Mouse (Mus musculus): ENCODE data around the gene Gdf7. TPM values are rescaled to one million over a fixed set of nuclear protein-coding genes. Genes with fewer than 3 reads are reported as not detected.

Gene Gdf7
- polyA plus RNA-seq (2014; fragmentation: Nextera tagmentation; extraction: Ambion mirVana), result 0.59 and 1.4 TPM in 2 replicates

DNA sequence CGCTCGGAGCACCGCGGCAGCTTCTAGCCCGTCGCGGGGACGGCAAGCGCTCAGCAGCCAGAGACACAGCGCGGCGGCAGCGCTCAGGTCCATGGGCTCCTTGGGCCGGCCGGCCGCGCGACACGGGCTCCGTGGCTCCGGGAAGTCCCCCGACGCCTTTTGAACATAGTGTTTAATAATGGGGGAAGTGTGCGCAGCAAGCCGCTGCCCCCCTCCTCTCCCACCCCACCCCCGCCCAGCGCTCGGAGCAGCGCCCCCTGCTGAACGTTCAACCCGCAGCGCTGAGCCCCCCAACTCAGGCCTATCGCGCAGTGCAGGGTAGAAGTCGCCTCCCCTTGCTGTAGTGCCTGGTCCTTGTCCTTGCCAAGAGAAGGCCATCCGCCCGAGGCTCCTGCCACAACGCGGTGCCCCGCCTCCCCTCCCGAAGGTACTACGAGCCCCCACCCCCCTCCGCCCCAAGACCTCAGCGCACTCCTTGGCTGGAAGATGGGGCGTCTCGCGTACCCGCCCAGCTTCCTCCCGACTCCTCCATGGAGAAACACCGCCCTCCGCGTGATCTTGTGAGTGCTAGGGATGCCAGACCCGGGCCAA lies at the start of gene Gdf7:
Gdf7 (minus strand) TSS at position 114 of the 591 bp plus-strand sequence.
- Histone ChIP-seq H3K27ac (ENCODE audit: low read depth, low read length) (no peak within 1 kb of the TSS), H3K4me1 (replicated peaks; ENCODE audit: control insufficient read depth, insufficient read depth, low read length) (peaks cover 15% of the 10 kb centered on the region), H3K4me3 (ENCODE audit: low read depth, low read length) (peak within 1 kb of the TSS; percentile 44), H3K4me2 (replicated peaks; ENCODE audit: low read depth, low read length) (peak within 1 kb of the TSS; percentile 71), H3K9me3 (ENCODE audit: control insufficient read depth, low read length) (no peaks in the 10 kb centered on the region), H3K9ac (ENCODE audit: low read depth, low read length) (peak within 1 kb of the TSS; percentile 32; the same call in 1 of the 2 replicates), H3K36me3 (ENCODE audit: control insufficient read depth, insufficient read depth, low read length) (no peaks in the 10 kb centered on the region), H3K27me3 (ENCODE audit: control insufficient read depth, insufficient read depth, low read length) (peaks cover 76% of the 10 kb centered on the region)
- DNase-seq (ENCODE audit: low spot score), result no peak
- peak; percentile 47 for ATAC-seq (ENCODE audit: low FRiP score)
- 3% methylated on average over 44 of the region's 53 CpGs for WGBS

DNA sequence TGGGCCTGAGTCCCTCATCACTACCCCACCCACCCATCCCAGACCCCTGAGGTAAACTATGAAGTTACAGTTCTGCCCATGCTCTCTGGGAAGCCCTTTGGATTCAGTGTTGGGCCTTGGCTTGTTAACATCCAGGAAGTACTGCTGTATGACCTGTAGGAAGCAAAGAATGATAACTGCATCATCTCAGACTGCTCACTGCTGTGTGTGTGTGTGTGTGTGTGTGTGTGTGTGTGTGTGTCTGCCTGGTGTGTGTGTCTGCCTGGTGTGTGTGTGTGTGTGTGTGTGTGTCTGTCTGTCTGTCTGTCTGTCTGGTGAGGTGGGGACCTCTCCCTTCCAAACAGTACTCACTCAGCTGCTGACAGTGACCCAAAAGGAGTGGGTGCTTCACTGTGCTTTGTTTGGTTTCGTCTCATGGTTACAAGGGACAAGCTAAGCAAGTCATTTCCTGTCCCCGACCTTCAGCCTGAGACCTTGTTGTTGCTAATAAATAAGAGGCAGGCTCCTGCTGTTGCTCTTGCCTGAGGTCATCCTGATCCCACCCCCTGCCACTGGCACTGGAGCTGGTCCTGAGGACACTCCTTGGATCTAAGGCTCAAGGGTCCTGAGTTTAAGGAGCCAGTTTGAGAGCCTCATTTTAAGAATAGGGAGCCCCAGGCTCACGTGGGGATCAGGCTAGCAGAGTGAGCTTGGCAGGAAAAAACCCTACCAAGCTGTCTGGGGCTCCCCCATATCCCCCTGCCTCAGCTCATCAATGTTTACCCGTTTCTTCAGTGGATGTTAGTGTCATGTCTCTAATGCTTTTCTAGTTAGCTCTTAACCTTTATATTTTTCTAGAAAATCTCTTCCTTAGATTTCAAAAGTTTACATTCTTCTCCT lies 49.5 kb upstream of the Gdf7 start:
- Histone ChIP-seq H3K27ac (ENCODE audit: low read depth, low read length) (no peak overlapping the region), H3K36me3 (ENCODE audit: control insufficient read depth, insufficient read depth, low read length) (no peaks in the 10 kb centered on the region), H3K27me3 (ENCODE audit: control insufficient read depth, insufficient read depth, low read length) (no peaks in the 10 kb centered on the region), H3K4me3 (ENCODE audit: low read depth, low read length) (no peak overlapping the region), H3K4me1 (replicated peaks; ENCODE audit: control insufficient read depth, insufficient read depth, low read length) (0 out of 2 replicates have a peak, but pooled peaks cover 4% of the 10 kb centered on the region), H3K4me2 (replicated peaks; ENCODE audit: low read depth, low read length) (no peak overlapping the region), H3K9me3 (ENCODE audit: control insufficient read depth, low read length) (no peaks in the 10 kb centered on the region), H3K9ac (ENCODE audit: low read depth, low read length) (no peak overlapping the region)
- no peak for DNase-seq (ENCODE audit: low spot score)
- ATAC-seq (ENCODE audit: low FRiP score), result no peak
- WGBS, result 46% methylated on average over 4 of the region's 4 CpGs

DNA sequence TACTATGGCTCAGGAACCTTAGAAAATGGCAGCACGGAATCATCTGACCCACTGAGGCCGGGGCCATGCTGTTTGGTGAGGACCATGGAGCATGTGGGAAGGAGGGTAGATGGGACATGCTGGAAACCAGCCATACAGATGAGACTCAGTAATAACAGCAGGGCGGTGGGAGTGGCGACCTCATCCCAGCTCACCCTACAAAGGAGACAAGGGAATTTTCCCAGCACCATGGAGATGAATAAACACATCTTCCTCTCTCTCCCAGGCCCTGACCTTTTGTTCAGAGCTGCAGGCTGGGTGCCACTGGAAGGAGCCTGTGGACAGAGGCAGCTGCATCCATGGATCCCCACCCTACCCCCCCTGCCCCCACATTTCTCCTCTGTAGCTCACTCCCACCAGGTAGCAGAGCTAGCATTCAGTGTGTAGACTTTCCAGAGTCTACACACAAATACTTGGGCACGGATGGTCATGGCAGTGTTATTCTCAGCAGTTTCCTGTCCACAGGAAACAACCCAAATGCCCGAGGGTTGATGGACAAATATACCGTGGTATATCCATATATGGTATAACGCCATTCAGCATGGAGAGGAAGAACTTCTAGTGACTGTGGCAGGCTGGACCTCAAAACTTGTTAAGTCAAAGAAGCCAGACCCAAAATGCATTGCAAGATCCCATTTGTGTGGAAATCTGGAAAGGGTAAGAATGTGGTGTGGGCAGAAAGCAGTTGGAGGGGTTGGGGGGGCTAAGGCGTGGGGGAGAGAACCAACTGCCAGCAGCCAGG lies 47.2 kb upstream of the Gdf7 start:
- H3K9ac ChIP-seq (ENCODE audit: low read depth, low read length), result no peak overlapping the region
- H3K27me3 ChIP-seq (ENCODE audit: control insufficient read depth, insufficient read depth, low read length), result no peaks in the 10 kb centered on the region
- 61% methylated on average over 9 of the region's 9 CpGs for WGBS
- no peaks in the 10 kb centered on the region for H3K9me3 ChIP-seq (ENCODE audit: control insufficient read depth, low read length)
- H3K36me3 ChIP-seq (ENCODE audit: control insufficient read depth, insufficient read depth, low read length), result no peaks in the 10 kb centered on the region
- 0 out of 2 replicates have a peak overlapping the region, but pooled peaks have one; percentile 8 for H3K27ac ChIP-seq (ENCODE audit: low read depth, low read length)
- ATAC-seq (ENCODE audit: low FRiP score) (no peak), DNase-seq (ENCODE audit: low spot score) (no peak)
- H3K4me3 ChIP-seq (ENCODE audit: low read depth, low read length), result no peak overlapping the region
- H3K4me2 ChIP-seq (replicated peaks; ENCODE audit: low read depth, low read length), result no peak overlapping the region
- H3K4me1 ChIP-seq (replicated peaks; ENCODE audit: control insufficient read depth, insufficient read depth, low read length), result 0 out of 2 replicates have a peak, but pooled peaks cover 4% of the 10 kb centered on the region

DNA sequence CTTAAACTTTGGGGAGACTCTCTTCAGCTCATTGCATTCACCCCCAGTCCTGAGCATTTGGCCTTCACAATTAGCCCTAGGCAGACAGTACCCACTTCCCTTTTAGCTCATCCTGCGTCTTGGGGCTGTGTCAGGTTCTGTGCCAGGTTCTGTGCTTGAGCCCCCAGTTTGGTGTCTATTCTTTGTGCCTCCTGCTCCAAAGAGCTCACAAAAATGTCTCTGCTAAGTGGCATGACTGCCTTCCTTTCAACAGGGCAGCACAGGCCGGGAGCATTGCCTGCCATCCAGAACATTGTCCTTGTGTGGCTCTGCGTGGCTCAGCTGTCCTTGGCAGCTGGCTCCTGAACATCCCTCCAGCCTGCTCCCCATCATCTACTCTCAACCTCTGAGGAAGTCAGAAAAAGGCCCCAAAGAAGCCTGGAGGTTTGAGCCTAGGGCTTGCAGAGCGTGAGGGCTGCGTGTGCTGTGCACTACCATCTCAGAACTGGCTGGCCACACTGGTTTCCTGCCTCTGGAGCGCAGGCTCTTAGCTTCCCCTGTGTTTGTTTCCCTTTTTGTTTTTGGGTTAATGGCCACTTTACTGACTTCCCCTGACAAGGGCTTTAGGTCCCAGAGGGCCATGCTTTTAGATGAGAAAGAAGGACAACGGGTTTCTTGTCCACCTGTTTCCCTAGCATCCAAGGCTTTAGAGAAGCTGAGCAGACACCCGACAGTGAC lies 46.1 kb upstream of the Gdf7 start:
- H3K4me1 ChIP-seq (replicated peaks; ENCODE audit: control insufficient read depth, insufficient read depth, low read length), result 0 out of 2 replicates have a peak, but pooled peaks cover 4% of the 10 kb centered on the region
- ATAC-seq (ENCODE audit: low FRiP score), result no peak
- H3K4me3 ChIP-seq (ENCODE audit: low read depth, low read length), result no peak overlapping the region
- no peaks in the 10 kb centered on the region for H3K27me3 ChIP-seq (ENCODE audit: control insufficient read depth, insufficient read depth, low read length)
- no peak for DNase-seq (ENCODE audit: low spot score)
- no peaks in the 10 kb centered on the region for H3K36me3 ChIP-seq (ENCODE audit: control insufficient read depth, insufficient read depth, low read length)
- H3K9me3 ChIP-seq (ENCODE audit: control insufficient read depth, low read length), result no peaks in the 10 kb centered on the region
- WGBS, result 84% methylated on average over 8 of the region's 8 CpGs
- H3K27ac ChIP-seq (ENCODE audit: low read depth, low read length), result no peak overlapping the region
- H3K4me2 ChIP-seq (replicated peaks; ENCODE audit: low read depth, low read length), result no peak overlapping the region
- H3K9ac ChIP-seq (ENCODE audit: low read depth, low read length), result no peak overlapping the region

DNA sequence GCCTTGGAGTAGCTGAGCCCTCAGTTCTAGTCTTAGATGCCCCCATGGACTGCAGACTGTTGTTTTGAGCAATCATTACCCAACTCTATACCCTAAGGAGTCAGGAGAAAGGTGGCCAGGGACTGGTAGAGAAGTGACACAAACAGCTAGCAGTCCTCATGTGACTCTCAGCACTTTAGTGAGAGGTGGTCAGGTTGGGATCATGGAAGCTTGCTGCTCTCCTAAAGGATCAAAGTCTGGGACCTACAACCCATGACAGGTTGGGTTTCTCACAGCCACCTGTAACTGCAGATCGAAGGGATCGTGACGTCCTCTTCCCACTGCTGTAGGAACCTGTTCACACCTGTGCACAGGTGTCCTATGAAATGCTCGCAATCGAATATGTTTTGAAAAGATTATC lies 43.8 kb upstream of the Gdf7 start:
- WGBS, result 88% methylated on average over 5 of the region's 5 CpGs
- H3K9me3 ChIP-seq (ENCODE audit: control insufficient read depth, low read length), result no peaks in the 10 kb centered on the region
- 0 out of 2 replicates have a peak, but pooled peaks cover 4% of the 10 kb centered on the region for H3K4me1 ChIP-seq (replicated peaks; ENCODE audit: control insufficient read depth, insufficient read depth, low read length)
- H3K4me2 ChIP-seq (replicated peaks; ENCODE audit: low read depth, low read length), result no peak overlapping the region
- no peak for ATAC-seq (ENCODE audit: low FRiP score)
- no peak overlapping the region for H3K4me3 ChIP-seq (ENCODE audit: low read depth, low read length)
- no peaks in the 10 kb centered on the region for H3K27me3 ChIP-seq (ENCODE audit: control insufficient read depth, insufficient read depth, low read length)
- DNase-seq (ENCODE audit: low spot score), result no peak
- no peak overlapping the region for H3K27ac ChIP-seq (ENCODE audit: low read depth, low read length)
- H3K36me3 ChIP-seq (ENCODE audit: control insufficient read depth, insufficient read depth, low read length), result no peaks in the 10 kb centered on the region
- H3K9ac ChIP-seq (ENCODE audit: low read depth, low read length), result no peak overlapping the region

DNA sequence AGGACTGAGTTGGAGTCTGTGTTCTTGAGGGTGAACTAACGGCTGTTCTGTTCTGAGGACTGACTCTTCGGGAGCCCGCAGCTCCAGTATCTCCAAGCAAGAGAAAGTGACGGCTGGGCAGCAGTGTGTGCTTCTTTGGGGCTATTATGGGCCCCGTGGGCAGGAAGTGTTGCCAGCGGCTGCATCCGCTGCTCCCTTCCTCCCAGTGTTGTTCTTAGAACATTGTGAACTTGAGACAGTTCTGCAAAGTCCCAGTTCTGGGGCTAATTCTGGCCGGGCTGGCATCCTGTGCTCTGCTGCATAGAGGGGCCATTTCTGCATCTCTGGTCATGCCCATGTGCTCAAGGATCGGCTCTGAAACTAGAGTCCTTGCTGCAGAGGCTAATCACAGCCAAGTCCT lies 43.1 kb upstream of the Gdf7 start:
- 72% methylated on average over 9 of the region's 9 CpGs for WGBS
- Histone ChIP-seq H3K9me3 (ENCODE audit: control insufficient read depth, low read length) (no peaks in the 10 kb centered on the region), H3K4me1 (replicated peaks; ENCODE audit: control insufficient read depth, insufficient read depth, low read length) (peaks cover 4% of the 10 kb centered on the region; the same call in 1 of the 2 replicates), H3K4me3 (ENCODE audit: low read depth, low read length) (no peak overlapping the region), H3K27me3 (ENCODE audit: control insufficient read depth, insufficient read depth, low read length) (no peaks in the 10 kb centered on the region), H3K36me3 (ENCODE audit: control insufficient read depth, insufficient read depth, low read length) (no peaks in the 10 kb centered on the region), H3K4me2 (replicated peaks; ENCODE audit: low read depth, low read length) (no peak overlapping the region), H3K27ac (ENCODE audit: low read depth, low read length) (peak overlapping the region; percentile 27; the same call in 1 of the 2 replicates), H3K9ac (ENCODE audit: low read depth, low read length) (no peak overlapping the region)
- ATAC-seq (ENCODE audit: low FRiP score) (no peak), DNase-seq (ENCODE audit: low spot score) (no peak)

DNA sequence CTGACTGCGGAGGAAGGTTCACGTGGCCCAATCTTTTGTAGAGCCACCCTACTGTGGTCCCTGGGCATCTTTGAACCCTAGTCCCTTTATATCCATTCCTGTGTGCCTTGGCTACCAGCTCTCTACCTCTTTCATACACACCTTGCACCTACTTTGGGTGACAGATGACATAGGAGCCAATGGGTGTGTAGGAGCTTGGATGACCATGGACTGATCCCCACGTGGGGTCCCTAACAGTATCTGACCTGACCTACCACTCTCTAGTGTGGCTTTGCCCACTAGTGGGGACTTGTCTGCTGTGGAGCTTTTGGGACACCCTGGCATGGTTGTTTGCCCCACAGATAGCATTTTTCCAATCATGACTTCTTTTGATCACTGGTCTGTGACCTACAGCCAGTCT lies 41.6 kb upstream of the Gdf7 start:
- no peak overlapping the region for H3K4me3 ChIP-seq (ENCODE audit: low read depth, low read length)
- 85% methylated on average over 3 of the region's 3 CpGs for WGBS
- H3K4me1 ChIP-seq (replicated peaks; ENCODE audit: control insufficient read depth, insufficient read depth, low read length), result peaks cover 14% of the 10 kb centered on the region
- no peak overlapping the region for H3K4me2 ChIP-seq (replicated peaks; ENCODE audit: low read depth, low read length)
- no peak for ATAC-seq (ENCODE audit: low FRiP score)
- no peaks in the 10 kb centered on the region for H3K9me3 ChIP-seq (ENCODE audit: control insufficient read depth, low read length)
- no peak overlapping the region for H3K9ac ChIP-seq (ENCODE audit: low read depth, low read length)
- no peaks in the 10 kb centered on the region for H3K27me3 ChIP-seq (ENCODE audit: control insufficient read depth, insufficient read depth, low read length)
- no peaks in the 10 kb centered on the region for H3K36me3 ChIP-seq (ENCODE audit: control insufficient read depth, insufficient read depth, low read length)
- H3K27ac ChIP-seq (ENCODE audit: low read depth, low read length), result no peak overlapping the region
- DNase-seq (ENCODE audit: low spot score), result no peak

DNA sequence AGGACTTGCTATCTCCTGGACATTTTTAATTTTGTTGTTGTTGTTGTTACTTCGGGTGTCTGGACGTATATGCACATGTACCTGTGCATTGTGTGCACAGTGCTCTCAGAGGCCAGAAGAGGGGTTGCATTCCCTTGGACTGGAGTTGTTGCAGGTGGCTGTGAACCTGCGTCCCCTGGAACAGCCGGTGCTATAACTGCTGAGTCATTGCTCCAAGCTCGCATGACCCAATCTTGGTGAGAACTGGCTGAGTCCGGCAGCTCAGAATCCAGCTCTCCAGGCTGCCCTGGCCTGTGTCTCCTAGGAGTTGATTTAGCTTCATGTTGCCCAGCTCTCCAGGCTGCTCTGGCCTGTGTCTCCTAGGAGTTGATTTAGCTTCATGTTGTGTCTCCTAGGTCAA lies 39.3 kb upstream of the Gdf7 start:
- WGBS, result 93% methylated on average over 6 of the region's 6 CpGs
- no peaks in the 10 kb centered on the region for H3K27me3 ChIP-seq (ENCODE audit: control insufficient read depth, insufficient read depth, low read length)
- peaks cover 12% of the 10 kb centered on the region for H3K4me1 ChIP-seq (replicated peaks; ENCODE audit: control insufficient read depth, insufficient read depth, low read length)
- H3K9me3 ChIP-seq (ENCODE audit: control insufficient read depth, low read length), result no peaks in the 10 kb centered on the region
- H3K9ac ChIP-seq (ENCODE audit: low read depth, low read length), result no peak overlapping the region
- no peak overlapping the region for H3K4me2 ChIP-seq (replicated peaks; ENCODE audit: low read depth, low read length)
- no peak for DNase-seq (ENCODE audit: low spot score)
- no peaks in the 10 kb centered on the region for H3K36me3 ChIP-seq (ENCODE audit: control insufficient read depth, insufficient read depth, low read length)
- no peak overlapping the region for H3K27ac ChIP-seq (ENCODE audit: low read depth, low read length)
- no peak overlapping the region for H3K4me3 ChIP-seq (ENCODE audit: low read depth, low read length)
- no peak for ATAC-seq (ENCODE audit: low FRiP score)

Data from hindbrain, embryonic 11.5 days (tissue).